Mouse (Mus musculus) erythroblast, embryonic 14.5 days (primary cell): ENCODE results near the gene Hephl1.

Experiments
- GATA1 ChIP-seq: IDR thresholded peaks from 2 replicates; pipeline ENCODE4 v1.6.1; 2012; ENCODE audit warnings: low read length, inconsistent platforms, mixed read lengths
- TAL1 ChIP-seq: IDR thresholded peaks from 3 replicates; pipeline ENCODE4 v1.6.1; 2012; ENCODE audit warnings: low read length, inconsistent platforms, mixed read lengths

- TF ChIP-seq GATA1 (no peak), TAL1 (no peak)
Observed at GRCm38 (mm10) chr9:15119515-15119914, 7.6 kb upstream of the Hephl1 start.
